Mouse (Mus musculus) bone marrow, adult 2 months (tissue): ENCODE results near the gene Hadh. TPM values are rescaled to one million over a fixed set of nuclear protein-coding genes. Genes with fewer than 3 reads are reported as not detected.

Experiments used
- H3K27ac ChIP-seq: fragments of 200-500 bp; 2 replicates; pipeline ENCODE4 v1.5.1; 2012; ENCODE audit warnings: low read depth, mild to moderate bottlenecking, control low read depth, inconsistent platforms, low read length; ENCODE audit not compliant: control insufficient read depth, poor library complexity, insufficient read depth
- H3K4me1 ChIP-seq: fragments of 200-500 bp; 2 replicates; pipeline ENCODE4 v1.6.1; 2011; ENCODE audit warnings: low read length; ENCODE audit not compliant: control insufficient read depth, insufficient read depth
- H3K4me3 ChIP-seq: fragments of 200-500 bp; replicated peaks from 2 replicates; pipeline ENCODE3; 2011; ENCODE audit warnings: mild to moderate bottlenecking, low read depth, low read length, control low read depth; ENCODE audit not compliant: control insufficient read depth
- CTCF ChIP-seq: fragments of 200-500 bp; IDR thresholded peaks from 2 replicates; pipeline ENCODE4 v1.5.1; 2011; ENCODE audit warnings: low read length, control low read depth; ENCODE audit not compliant: control insufficient read depth, insufficient read depth
- POLR2A ChIP-seq: fragments of 200-500 bp; IDR thresholded peaks from 2 replicates; pipeline ENCODE4 v1.6.1; 2011; ENCODE audit warnings: low read depth, mild to moderate bottlenecking, control low read depth, low read length, borderline replicate concordance; ENCODE audit not compliant: control insufficient read depth
- WGBS: fragments of 180-500 bp; shearing (Covaris S2); methylation state at CpG from one replicate; pipeline ENCODE4 v1.1.7; 2018; 5-methylcytosine and 5-hydroxymethylcytosine counted together
- polyA plus RNA-seq: library from polyadenylated mRNA; stranded (reverse); fragments of >200 nt; gene quantifications from 2 replicates; pipeline ENCODE4 v1.2.4, GENCODE M21; 2011; ENCODE audit warnings: low replicate concordance; ENCODE audit not compliant: missing spikeins, insufficient read depth, insufficient read length

Gene Hadh
- polyA plus RNA-seq, 1 experiment = 22.7 TPM

GRCm38 (mm10) chr3:131250283-131250682, 21.6 kb downstream of the Hadh start:
- WGBS = 42% methylated on average over 2 of the region's 2 CpGs
- no peak for TF ChIP-seq CTCF
- TF ChIP-seq POLR2A = no peak
- no peak overlapping the region for H3K27ac ChIP-seq
- no peaks in the 10 kb centered on the region for H3K4me1 ChIP-seq
- no peak overlapping the region for H3K4me3 ChIP-seq

GRCm38 (mm10) chr3:131248444-131248843, 23.5 kb downstream of the Hadh start:
- WGBS = 88% methylated on average over 10 of the region's 10 CpGs
- Histone ChIP-seq H3K4me1 (no peaks in the 10 kb centered on the region), H3K4me3 (no peak overlapping the region), H3K27ac (no peak overlapping the region)
- TF ChIP-seq CTCF (no peak), POLR2A (no peak)

- H3K4me3 ChIP-seq = no peak overlapping the region
- no peak for TF ChIP-seq CTCF
- TF ChIP-seq POLR2A = no peak
- no peaks in the 10 kb centered on the region for H3K4me1 ChIP-seq
- 80% methylated on average over 5 of the region's 5 CpGs for WGBS
- no peak overlapping the region for H3K27ac ChIP-seq
Observed at GRCm38 (mm10) chr3:131247851-131248250, 24.1 kb downstream of the Hadh start.

- Histone ChIP-seq H3K4me1 (no peaks in the 10 kb centered on the region), H3K4me3 (no peak overlapping the region), H3K27ac (no peak overlapping the region)
- no peak for TF ChIP-seq CTCF
- TF ChIP-seq POLR2A = no peak
- 86% methylated on average over 6 of the region's 6 CpGs for WGBS
Observed at GRCm38 (mm10) chr3:131247447-131247846, 24.5 kb downstream of the Hadh start.

- no peak for TF ChIP-seq POLR2A
- TF ChIP-seq CTCF = no peak
- no peaks in the 10 kb centered on the region for H3K4me1 ChIP-seq
- no peak overlapping the region for H3K27ac ChIP-seq
- WGBS = 84% methylated on average over 8 of the region's 8 CpGs
- H3K4me3 ChIP-seq = no peak overlapping the region
Observed at GRCm38 (mm10) chr3:131246579-131247046, 25.3 kb downstream of the Hadh start.

- TF ChIP-seq POLR2A = no peak
- peak; percentile 66 for TF ChIP-seq CTCF
- WGBS = 54% methylated on average over 11 of the region's 11 CpGs
- H3K4me3 ChIP-seq = no peak overlapping the region
- H3K4me1 ChIP-seq = no peaks in the 10 kb centered on the region
- H3K27ac ChIP-seq = no peak overlapping the region
Observed at GRCm38 (mm10) chr3:131245766-131246578, 25.9 kb downstream of the Hadh start.

GRCm38 (mm10) chr3:131237785-131238633, 33.9 kb downstream of the Hadh start:
- no peak overlapping the region for H3K4me3 ChIP-seq
- H3K4me1 ChIP-seq = no peaks in the 10 kb centered on the region; the same call in 1 of the 2 replicates
- H3K27ac ChIP-seq = no peak overlapping the region
- no peak for TF ChIP-seq POLR2A
- TF ChIP-seq CTCF = peak; percentile 79
- WGBS = 70% methylated on average over 19 of the region's 19 CpGs

- 87% methylated on average over 6 of the region's 6 CpGs for WGBS
- Histone ChIP-seq H3K27ac (no peak overlapping the region), H3K4me3 (no peak overlapping the region), H3K4me1 (no peaks in the 10 kb centered on the region; the same call in 1 of the 2 replicates)
- TF ChIP-seq CTCF (no peak), POLR2A (no peak)
Observed at GRCm38 (mm10) chr3:131237061-131237460, 34.8 kb downstream of the Hadh start.
